In the genomic region with DNA sequence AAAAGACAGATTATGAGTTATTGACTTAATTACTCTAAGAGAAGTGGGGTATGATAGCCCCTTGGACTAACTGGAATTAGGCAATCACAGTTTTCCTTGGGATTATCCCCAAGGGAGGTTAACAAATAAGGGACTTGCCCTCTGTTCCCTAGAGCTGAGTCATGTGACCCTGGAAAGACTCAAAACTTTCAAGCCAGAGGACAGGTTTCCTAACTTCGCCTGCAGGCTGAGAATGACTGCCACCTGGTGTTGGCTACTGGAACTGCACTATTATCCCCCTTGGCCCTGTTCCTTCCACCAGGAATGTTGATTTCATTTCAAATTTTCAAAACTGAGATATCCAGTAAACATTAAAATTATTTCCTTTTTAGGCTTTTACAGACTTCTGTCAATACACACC, we compare ENCODE assay signal across 9 mouse cellular contexts.
A peak's percentile ranks its signal among the peaks of the same experiment; 100 is the strongest.
DNase-seq lines count a peak whose midpoint lies in the region; ATAC-seq and TF ChIP-seq lines count a peak whose summit lies in the region.
"Had no signal": no experiment of that assay in that cellular context is flagged by ENCODE, and none has a peak within 500 bp of the region (broad histone marks: within the 10 kb centered on the region; RNA-seq: fewer than 3 reads in every experiment).

No protein-coding gene starts in this region.

- no peaks in the 10 kb centered on the region for H3K4me1 ChIP-seq in ES-E14 (ENCODE audit: control insufficient read depth in 2 of 2, insufficient read depth in 2 of 2, low read length in 2 of 2, poor library complexity in 1 of 2)
- H3K4me1 ChIP-seq in intestine, embryonic 14.5 days (replicated peaks; ENCODE audit: control insufficient read depth, insufficient read depth, low read length): peaks cover 24% of the 10 kb centered on the region
- peaks cover 7% of the 10 kb centered on the region for H3K4me1 ChIP-seq in liver, adult 2 months (ENCODE audit: control insufficient read depth, insufficient read depth, low read length)

- no peak overlapping the region for H3K27ac ChIP-seq in ES-E14 (ENCODE audit: insufficient read depth, low read depth, low read length, poor library complexity, severe bottlenecking)
- H3K27ac ChIP-seq in intestine, embryonic 14.5 days (ENCODE audit: low read depth): peak overlapping the region; percentile 84
- no peak overlapping the region for H3K27ac ChIP-seq in liver, adult 2 months (replicated peaks; ENCODE audit: insufficient read depth, low read depth, low read length)
- H3K27ac ChIP-seq: liver, embryonic 13.5 days had no signal

- no peaks in the 10 kb centered on the region for H3K9me3 ChIP-seq in ES-E14 (ENCODE audit: control insufficient read depth, insufficient read depth, low read depth, low read length)
- peaks cover 6% of the 10 kb centered on the region; the same call in 1 of the 2 replicates for H3K9me3 ChIP-seq in intestine, embryonic 14.5 days (ENCODE audit: control insufficient read depth, low read length)
- H3K9me3 ChIP-seq: liver, embryonic 13.5 days had no signal

- H3K27me3 ChIP-seq in intestine, embryonic 14.5 days (replicated peaks; ENCODE audit: control insufficient read depth, insufficient read depth, low read length): no peaks in the 10 kb centered on the region
- H3K27me3 ChIP-seq in liver, adult 2 months (ENCODE audit: control insufficient read depth, insufficient read depth, low read length): no peaks in the 10 kb centered on the region
- H3K27me3 ChIP-seq: liver, embryonic 13.5 days had no signal

- no peak for TF ChIP-seq POLR2A in liver, adult 2 months (IDR thresholded peaks at IDR 0.05; ENCODE audit: extremely low read depth, insufficient read depth, low read length)

- no peak overlapping the region for H3K4me2 ChIP-seq in intestine, embryonic 14.5 days (ENCODE audit: low read length)
- H3K4me2 ChIP-seq: liver, embryonic 13.5 days had no signal

- in situ Hi-C loops in ES-E14 (cut with MboI; ENCODE audit: low sequenced_read_pairs in 2 of 2, unreplicated experiment in 2 of 2): loop anchor here (10.0 kb wide), 1 partner anchor 138 kb away; no protein-coding TSS in a partner anchor

- no peaks in the 10 kb centered on the region for H3K79me2 ChIP-seq in liver, adult 2 months (ENCODE audit: control insufficient read depth, insufficient read depth, low read length)

- peak; percentile 37; the same call in 1 of the 2 replicates for ATAC-seq in intestine, embryonic 14.5 days (replicated peaks; ENCODE audit: low FRiP score, low TSS enrichment, low read depth)
- ATAC-seq in megakaryocyte-erythroid progenitor cell, adult 5-6 weeks (replicated peaks; ENCODE audit: low FRiP score, low TSS enrichment, poor library complexity, severe bottlenecking): no peak

- H3K9ac ChIP-seq in ES-E14 (ENCODE audit: insufficient read depth, low read depth, low read length, poor library complexity, severe bottlenecking): no peak overlapping the region
- no peak overlapping the region for H3K9ac ChIP-seq in intestine, embryonic 14.5 days (ENCODE audit: low read length)
- H3K9ac ChIP-seq in liver, adult 2 months (ENCODE audit: low read depth, low read length): no peak overlapping the region
- H3K9ac ChIP-seq: liver, embryonic 13.5 days had no signal

- no peaks in the 10 kb centered on the region for H3K36me3 ChIP-seq in ES-E14 (ENCODE audit: control insufficient read depth, insufficient read depth, low read length, poor library complexity, severe bottlenecking)
- no peaks in the 10 kb centered on the region for H3K36me3 ChIP-seq in intestine, embryonic 14.5 days (ENCODE audit: control insufficient read depth, insufficient read depth, low read length)
- H3K36me3 ChIP-seq in liver, adult 2 months (ENCODE audit: control insufficient read depth, insufficient read depth, low read length): no peaks in the 10 kb centered on the region
- H3K36me3 ChIP-seq: liver, embryonic 13.5 days had no signal

- DNase-seq in 416B (ENCODE audit: low read depth): peak; percentile 70
- DNase-seq in ES-E14 (ENCODE audit: low read depth, low spot score): peak; percentile 59
- DNase-seq in cerebellum, adult 8-10 months: peak; percentile 42
- DNase-seq in frontal cortex, postnatal 25 days (ENCODE audit: low spot score in 2 of 2): peak; percentile 48 to 54
- peak; percentile 95 for DNase-seq in intestine, embryonic 14.5 days (ENCODE audit: low spot score)
- DNase-seq in liver, adult 2 months (ENCODE audit: extremely low read depth, low read depth, low spot score): peak; percentile 82
- peak; percentile 82 for DNase-seq in retina, postnatal 1 day
- DNase-seq: liver, embryonic 13.5 days had no signal

- peak; percentile 80 for TF ChIP-seq CTCF in liver, adult 2 months (IDR thresholded peaks at IDR 0.05; ENCODE audit: low read depth, low read length)

- H3K4me3 ChIP-seq in ES-E14 (ENCODE audit: insufficient read depth in 1 of 2, low read depth in 1 of 2, low read length in 2 of 2, poor library complexity in 1 of 2, severe bottlenecking in 1 of 2): no peak overlapping the region
- no peak overlapping the region for H3K4me3 ChIP-seq in intestine, embryonic 14.5 days (ENCODE audit: low read depth, low read length)
- H3K4me3 ChIP-seq in liver, adult 2 months (ENCODE audit: insufficient read depth, low read depth, low read length): no peak overlapping the region
- H3K4me3 ChIP-seq: liver, embryonic 13.5 days had no signal

- 9% methylated on average over 1 of the region's 1 CpGs for WGBS in intestine, embryonic 14.5 days
- 0% methylated on average over 1 of the region's 1 CpGs for WGBS in liver, adult 2 months

TF ChIP-seq in ES-E14, 5 proteins besides CTCF, POLR2A, EP300 and RAD21:
- peak; percentile 80 for TF ChIP-seq ZC3H11A (IDR thresholded peaks at IDR 0.05; ENCODE audit: borderline replicate concordance, low read depth, low read length)
- TF ChIP-seq CHD2 (IDR thresholded peaks at IDR 0.05; ENCODE audit: low read depth, low read length): no peak

Comparison
In these comparisons a context has a peak if more than half of its experiments do, and no peak if none do; other contexts are left out.
1. DNase-seq: peak in every context shown above with its lines; median percentile 95 in intestine, embryonic 14.5 days; 82 in liver, adult 2 months; 82 in retina, postnatal 1 day; 70 in 416B; 59 in ES-E14; 51 in frontal cortex, postnatal 25 days; 42 in cerebellum, adult 8-10 months.